Mouse (Mus musculus): Measurements from ENCODE around the gene Hmgb2. TPM values are rescaled to one million over a fixed set of nuclear protein-coding genes. Genes with fewer than 3 reads are reported as not detected.
A peak's percentile ranks its signal among the peaks of the same experiment; 100 is the strongest.

Gene Hmgb2
- polyA plus RNA-seq, 1 experiment from 2014 or later = 404 TPM

DNA sequence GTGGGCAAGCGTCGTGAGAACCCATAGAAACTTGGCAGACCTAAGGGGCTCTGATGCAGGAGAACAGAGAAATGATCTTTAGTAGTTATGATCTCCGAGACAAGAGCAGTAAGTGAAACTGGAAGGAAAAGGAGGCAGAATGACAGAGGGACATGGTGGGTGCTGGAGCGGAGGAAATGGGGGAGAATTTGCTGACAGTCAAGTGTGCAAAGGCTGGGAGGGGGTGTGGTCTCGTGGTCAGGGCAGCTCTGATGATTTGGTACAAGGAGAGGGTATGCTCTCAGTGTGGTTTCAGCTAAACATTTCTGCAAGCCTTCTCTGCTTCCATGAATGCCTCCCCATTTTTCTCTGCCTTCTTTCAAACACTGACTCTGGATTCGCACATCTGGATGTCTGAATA is 24.5 kb downstream of the Hmgb2 start:
- Histone ChIP-seq H3K9me3 (replicated peaks) (no peaks in the 10 kb centered on the region), H3K27me3 (no peaks in the 10 kb centered on the region), H3K36me3 (peaks cover 16% of the 10 kb centered on the region; the same call in 1 of the 2 replicates), H3K4me1 (replicated peaks) (no peaks in the 10 kb centered on the region), H3K4me3 (replicated peaks) (no peak overlapping the region), H3K9ac (no peak overlapping the region), H3K4me2 (no peak overlapping the region), H3K27ac (no peak overlapping the region)
- no peak for ATAC-seq (ENCODE audit: low read depth)
- 73% methylated on average over 6 of the region's 6 CpGs for WGBS (ENCODE audit: insufficient replicate concordance)
- DNase-seq = no peak

DNA sequence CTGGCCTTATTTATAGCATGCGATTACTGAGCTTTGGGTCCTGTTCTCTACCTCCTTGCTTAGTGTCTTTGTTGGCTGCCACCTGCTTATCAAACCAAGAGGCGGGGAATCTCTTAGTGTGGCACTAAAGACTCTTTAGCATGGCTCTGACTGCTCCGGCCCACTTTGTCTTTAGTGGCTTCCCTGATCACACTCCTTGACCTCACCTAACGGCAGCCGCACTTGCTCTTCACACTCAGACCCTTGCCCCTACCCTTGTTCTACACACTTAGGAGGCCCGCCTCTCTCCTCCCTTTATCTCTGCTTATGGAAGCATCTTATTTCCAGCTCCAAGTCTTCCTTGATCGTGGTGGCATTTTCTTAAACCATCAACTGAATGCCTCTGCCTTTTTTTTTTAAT is 26.9 kb downstream of the Hmgb2 start:
- Histone ChIP-seq H3K27ac (no peak overlapping the region), H3K4me1 (replicated peaks) (no peaks in the 10 kb centered on the region), H3K9me3 (replicated peaks) (no peaks in the 10 kb centered on the region), H3K36me3 (peaks cover 16% of the 10 kb centered on the region; the same call in 1 of the 2 replicates), H3K27me3 (no peaks in the 10 kb centered on the region), H3K4me3 (replicated peaks) (no peak overlapping the region), H3K4me2 (no peak overlapping the region), H3K9ac (no peak overlapping the region)
- DNase-seq (no peak), ATAC-seq (ENCODE audit: low read depth) (no peak)
- WGBS (ENCODE audit: insufficient replicate concordance) = 77% methylated on average over 7 of the region's 7 CpGs

DNA sequence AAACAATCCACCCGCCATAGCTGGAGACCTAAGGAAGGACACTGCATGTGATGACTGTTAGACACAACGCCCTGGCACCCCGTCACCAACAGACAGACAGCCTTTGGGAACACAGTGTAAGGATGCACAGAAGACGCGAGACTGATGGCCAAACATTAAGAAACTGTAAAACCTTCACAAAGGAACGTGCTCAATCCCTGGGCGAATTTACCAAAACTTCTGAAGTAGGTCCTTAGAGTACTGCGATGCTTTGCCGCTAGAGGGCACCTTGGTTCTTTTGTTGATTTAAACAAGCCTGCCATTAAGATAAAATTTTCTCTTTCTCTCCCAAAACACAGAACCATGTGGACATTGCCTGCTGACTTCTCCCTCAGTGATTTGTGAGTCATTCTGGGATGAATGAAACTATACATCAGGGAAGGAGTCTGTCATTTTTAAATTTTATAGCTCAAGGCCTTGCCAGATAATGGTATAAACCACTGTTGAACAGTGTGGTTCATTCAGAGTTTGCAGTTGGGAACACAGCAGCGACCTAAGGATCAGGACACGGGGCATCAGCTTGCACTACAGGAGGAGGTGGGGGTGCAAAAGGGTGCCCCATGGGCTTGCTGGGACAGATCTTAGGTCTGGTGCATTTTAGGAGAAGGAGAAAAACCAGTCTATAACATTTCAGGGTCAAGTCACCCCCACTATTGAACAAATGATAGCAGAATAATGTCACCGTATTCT is 28.6 kb downstream of the Hmgb2 start:
- Histone ChIP-seq H3K4me2 (no peak overlapping the region), H3K9me3 (replicated peaks) (no peaks in the 10 kb centered on the region), H3K4me1 (replicated peaks) (no peaks in the 10 kb centered on the region), H3K27me3 (no peaks in the 10 kb centered on the region), H3K36me3 (peaks cover 9% of the 10 kb centered on the region; the same call in 1 of the 2 replicates), H3K4me3 (replicated peaks) (no peak overlapping the region), H3K9ac (no peak overlapping the region), H3K27ac (no peak overlapping the region)
- 48% methylated on average over 12 of the region's 12 CpGs for WGBS (ENCODE audit: insufficient replicate concordance)
- DNase-seq (peak; percentile 17), ATAC-seq (ENCODE audit: low read depth) (no peak)

DNA sequence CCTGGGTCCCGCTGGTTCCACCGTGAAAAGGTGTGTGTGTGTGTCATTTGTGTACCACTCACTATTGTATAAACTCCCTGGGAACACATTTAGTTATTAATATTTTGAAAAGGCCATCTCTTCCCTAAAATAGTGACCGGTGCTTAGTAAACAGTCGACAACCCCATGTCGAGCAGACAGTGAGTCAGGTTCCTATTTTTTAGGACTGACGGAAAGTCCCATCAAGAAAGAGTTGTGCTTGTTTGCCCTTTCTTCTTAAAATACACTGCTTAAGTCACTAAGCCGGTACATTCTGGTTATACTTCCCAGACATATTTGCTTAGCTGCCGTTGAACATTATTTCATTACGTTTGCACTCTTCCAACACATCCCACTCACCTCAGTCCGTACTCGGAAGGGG is 29.2 kb downstream of the Hmgb2 start:
- no peak for DNase-seq
- H3K4me2 ChIP-seq = no peak overlapping the region
- WGBS (ENCODE audit: insufficient replicate concordance) = 82% methylated on average over 11 of the region's 11 CpGs

DNA sequence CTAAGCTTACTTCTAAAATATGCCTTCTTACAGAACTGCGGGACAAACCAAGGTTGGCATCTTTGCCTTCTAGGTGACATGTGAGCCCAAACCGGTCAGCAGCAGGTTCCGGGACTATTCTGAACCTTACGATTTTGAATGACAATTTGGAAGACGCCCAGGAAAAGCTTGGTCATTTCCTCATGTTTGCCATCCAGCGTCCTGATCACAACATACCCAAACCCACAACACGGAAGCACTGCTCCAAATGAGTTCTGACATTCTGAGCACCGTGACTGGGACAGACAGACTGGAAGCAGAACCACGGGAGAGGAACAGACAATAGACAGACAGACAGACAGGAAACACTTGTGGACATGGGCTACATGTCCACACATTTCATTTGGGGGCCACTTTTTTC is 29.7 kb downstream of the Hmgb2 start:
- DNase-seq (no peak), ATAC-seq (ENCODE audit: low read depth) (no peak)
- Histone ChIP-seq H3K27ac (no peak overlapping the region), H3K36me3 (peaks cover under 1% of the 10 kb centered on the region; the same call in 1 of the 2 replicates), H3K9ac (no peak overlapping the region), H3K9me3 (replicated peaks) (no peaks in the 10 kb centered on the region), H3K4me2 (no peak overlapping the region), H3K4me3 (replicated peaks) (no peak overlapping the region), H3K27me3 (no peaks in the 10 kb centered on the region), H3K4me1 (replicated peaks) (no peaks in the 10 kb centered on the region)
- 59% methylated on average over 9 of the region's 9 CpGs for WGBS (ENCODE audit: insufficient replicate concordance)

More for the DNA sequence above, 29.2 kb downstream of the Hmgb2 start:
- H3K36me3 ChIP-seq = peaks cover 5% of the 10 kb centered on the region; the same call in 1 of the 2 replicates
- H3K27me3 ChIP-seq = no peaks in the 10 kb centered on the region
- H3K4me1 ChIP-seq (replicated peaks) = no peaks in the 10 kb centered on the region
- H3K27ac ChIP-seq = no peak overlapping the region
- H3K9ac ChIP-seq = no peak overlapping the region
- no peak overlapping the region for H3K4me3 ChIP-seq (replicated peaks)
- H3K9me3 ChIP-seq (replicated peaks) = no peaks in the 10 kb centered on the region
- ATAC-seq (ENCODE audit: low read depth) = no peak

DNA sequence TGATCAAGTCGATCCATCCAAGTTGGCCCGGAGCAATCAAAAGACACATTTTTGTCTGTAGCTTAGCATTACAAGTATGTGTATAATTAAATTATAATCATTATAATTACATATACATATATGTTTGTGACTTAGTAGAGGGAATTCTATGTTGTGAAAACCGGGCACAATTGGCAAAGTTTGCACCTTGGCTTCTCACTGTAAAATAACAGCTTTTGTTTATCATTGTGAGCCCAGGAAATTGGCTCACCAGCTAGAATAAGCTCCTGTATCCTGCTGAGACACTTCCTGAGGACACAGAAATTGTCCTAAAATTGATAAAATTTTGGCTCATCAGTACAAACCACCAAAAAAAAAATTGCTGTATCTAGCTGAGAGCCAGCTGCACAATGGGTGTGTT is 34.7 kb downstream of the Hmgb2 start:
- ATAC-seq (ENCODE audit: low read depth) (no peak), DNase-seq (no peak)
- Histone ChIP-seq H3K9ac (no peak overlapping the region), H3K4me2 (no peak overlapping the region), H3K27ac (no peak overlapping the region), H3K4me1 (replicated peaks) (no peaks in the 10 kb centered on the region), H3K9me3 (replicated peaks) (no peaks in the 10 kb centered on the region), H3K36me3 (no peaks in the 10 kb centered on the region), H3K27me3 (no peaks in the 10 kb centered on the region), H3K4me3 (replicated peaks) (no peak overlapping the region)
- WGBS (ENCODE audit: insufficient replicate concordance) = 82% methylated on average over 3 of the region's 3 CpGs

DNA sequence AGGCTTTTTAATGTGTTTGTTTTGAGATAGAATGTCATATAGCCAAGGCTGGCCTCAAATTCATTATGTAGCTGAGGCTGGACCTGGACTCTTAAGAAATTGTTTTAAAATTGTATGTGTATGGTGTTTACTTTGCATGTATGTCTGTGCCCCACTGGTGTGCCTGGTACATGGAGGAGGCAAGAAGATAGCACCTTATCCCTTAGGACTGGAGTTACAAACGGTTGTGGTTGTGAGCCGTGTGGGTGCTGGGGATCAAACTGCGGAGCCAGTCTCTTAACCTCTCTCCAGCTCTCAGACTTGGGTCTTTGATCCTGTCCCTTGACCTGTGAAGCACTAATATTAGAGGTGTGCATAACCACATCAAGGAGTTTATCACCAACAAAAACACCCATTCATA is 35.1 kb downstream of the Hmgb2 start:
- Histone ChIP-seq H3K36me3 (no peaks in the 10 kb centered on the region), H3K27ac (no peak overlapping the region), H3K4me1 (replicated peaks) (no peaks in the 10 kb centered on the region), H3K4me2 (no peak overlapping the region), H3K27me3 (no peaks in the 10 kb centered on the region), H3K9me3 (replicated peaks) (no peaks in the 10 kb centered on the region), H3K4me3 (replicated peaks) (no peak overlapping the region), H3K9ac (no peak overlapping the region)
- 73% methylated on average over 3 of the region's 3 CpGs for WGBS (ENCODE audit: insufficient replicate concordance)
- no peak for DNase-seq
- ATAC-seq (ENCODE audit: low read depth) = no peak

DNA sequence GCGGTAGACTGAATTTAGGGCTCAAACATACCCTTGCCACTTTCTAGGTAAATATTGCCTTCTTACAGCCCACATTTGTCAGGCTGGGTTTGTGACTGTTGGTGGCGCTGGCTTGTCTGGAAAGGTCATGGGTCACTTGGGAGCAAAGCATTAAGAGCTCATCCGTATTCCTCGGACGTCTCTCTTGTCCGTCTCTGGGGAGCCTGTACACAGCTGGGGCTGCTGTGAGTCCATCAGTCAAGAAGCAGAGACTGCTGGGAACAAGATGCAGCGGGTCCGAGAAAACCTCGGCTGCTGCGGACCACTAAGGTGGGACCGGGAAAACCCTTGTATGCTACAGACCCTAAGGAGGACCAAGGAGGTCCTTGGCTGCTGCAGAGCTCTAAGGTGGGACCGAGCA is 35.9 kb downstream of the Hmgb2 start:
- Histone ChIP-seq H3K4me1 (replicated peaks) (no peaks in the 10 kb centered on the region), H3K27ac (no peak overlapping the region), H3K4me2 (no peak overlapping the region), H3K27me3 (no peaks in the 10 kb centered on the region), H3K9me3 (replicated peaks) (no peaks in the 10 kb centered on the region), H3K36me3 (no peaks in the 10 kb centered on the region), H3K9ac (no peak overlapping the region), H3K4me3 (replicated peaks) (no peak overlapping the region)
- WGBS (ENCODE audit: insufficient replicate concordance) = 83% methylated on average over 12 of the region's 12 CpGs
- ATAC-seq (ENCODE audit: low read depth) (no peak), DNase-seq (no peak)

DNA sequence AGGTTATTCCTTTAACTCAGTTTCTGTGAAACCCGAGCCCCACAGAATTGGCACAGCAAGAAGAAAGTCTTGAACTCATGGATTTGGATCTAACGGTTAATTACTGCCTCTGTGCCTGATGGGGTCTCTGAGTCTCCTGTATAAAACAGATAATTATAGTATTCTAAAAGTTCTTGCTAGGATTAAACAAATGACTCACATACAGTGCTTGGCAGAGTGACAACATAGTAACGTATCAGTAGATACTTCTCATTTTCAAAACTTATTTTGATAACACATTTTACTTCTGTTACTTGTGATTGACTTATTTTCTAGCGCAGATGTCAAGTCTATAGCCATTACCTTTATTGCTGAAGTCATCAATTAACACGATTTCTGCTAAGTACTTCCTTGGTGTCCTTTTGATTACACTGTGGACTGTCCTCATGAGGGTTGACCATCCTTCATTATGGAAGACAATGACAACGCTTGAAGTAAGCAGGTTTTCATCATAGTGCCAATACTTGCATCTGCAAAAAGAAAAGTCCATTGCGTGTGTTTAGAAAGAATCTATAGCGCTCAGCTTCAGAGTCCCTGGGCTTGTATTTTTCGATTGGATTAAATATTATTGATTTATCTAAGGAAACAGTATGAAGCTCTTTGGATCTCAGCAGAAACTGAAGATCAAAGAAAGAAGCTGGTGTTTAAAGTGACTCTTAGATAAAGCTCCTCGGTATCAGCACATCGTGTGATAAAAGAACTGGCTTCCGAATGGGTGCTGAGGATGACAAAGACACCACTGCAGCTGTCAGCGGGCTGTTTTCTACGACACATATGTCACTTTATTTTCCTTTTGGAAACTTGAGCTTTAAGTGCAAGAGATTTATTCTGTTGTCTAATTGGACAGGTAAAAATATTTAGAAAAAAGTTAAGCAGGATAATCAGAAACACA is 40.7 kb downstream of the Hmgb2 start:
- Histone ChIP-seq H3K9ac (no peak overlapping the region), H3K27ac (no peak overlapping the region), H3K27me3 (no peaks in the 10 kb centered on the region), H3K4me1 (replicated peaks) (no peaks in the 10 kb centered on the region), H3K4me2 (no peak overlapping the region), H3K4me3 (replicated peaks) (no peak overlapping the region), H3K36me3 (no peaks in the 10 kb centered on the region), H3K9me3 (replicated peaks) (no peaks in the 10 kb centered on the region)
- DNase-seq = no peak
- no peak for ATAC-seq (ENCODE audit: low read depth)
- 77% methylated on average over 14 of the region's 14 CpGs for WGBS (ENCODE audit: insufficient replicate concordance)

DNA sequence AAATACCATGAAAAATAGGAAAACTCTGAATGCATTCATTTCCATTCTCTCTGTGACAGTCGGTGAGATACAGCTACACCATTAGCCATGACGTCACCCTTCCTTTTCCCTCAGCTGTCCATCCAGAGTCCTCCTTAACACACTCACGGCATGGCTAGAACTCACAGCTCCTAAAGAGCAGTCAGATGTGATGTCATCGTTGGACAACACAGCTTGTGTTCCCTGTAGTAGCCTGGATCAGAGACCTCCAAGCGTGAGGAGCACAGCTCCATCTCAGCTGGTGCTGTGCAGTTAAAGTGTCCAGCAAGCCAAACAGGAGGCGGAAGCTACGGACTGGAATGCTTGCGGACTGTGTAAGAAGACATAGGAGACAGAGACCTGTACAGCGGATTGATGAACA is 49.2 kb downstream of the Hmgb2 start:
- no peaks in the 10 kb centered on the region for H3K9me3 ChIP-seq (replicated peaks)
- no peaks in the 10 kb centered on the region for H3K27me3 ChIP-seq
- no peak overlapping the region for H3K4me2 ChIP-seq
- DNase-seq = no peak
- WGBS (ENCODE audit: insufficient replicate concordance) = 76% methylated on average over 9 of the region's 9 CpGs
- H3K4me1 ChIP-seq (replicated peaks) = no peaks in the 10 kb centered on the region
- no peaks in the 10 kb centered on the region for H3K36me3 ChIP-seq
- no peak for ATAC-seq (ENCODE audit: low read depth)
- no peak overlapping the region for H3K9ac ChIP-seq
- no peak overlapping the region for H3K27ac ChIP-seq
- no peak overlapping the region for H3K4me3 ChIP-seq (replicated peaks)

DNA sequence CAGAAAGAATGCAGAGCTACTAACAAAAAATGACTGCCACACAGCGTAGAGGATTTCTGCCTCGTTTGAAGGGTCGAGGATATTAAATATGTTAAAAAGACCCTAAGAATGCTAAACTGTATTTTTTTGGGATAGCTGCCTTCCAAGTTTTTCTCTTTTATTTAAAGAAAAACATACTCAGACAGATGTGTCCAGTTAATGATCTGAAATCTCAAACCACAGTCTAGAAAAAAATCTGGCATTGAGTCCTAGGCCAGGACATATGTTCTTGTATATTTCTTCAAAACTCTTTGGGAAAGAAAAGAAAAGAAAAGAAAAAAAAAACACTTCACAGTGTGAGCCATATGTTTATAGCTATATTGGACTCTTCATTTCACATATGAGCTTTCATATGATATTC is 51.0 kb downstream of the Hmgb2 start:
- no peak for ATAC-seq (ENCODE audit: low read depth)
- Histone ChIP-seq H3K9me3 (replicated peaks) (no peaks in the 10 kb centered on the region), H3K36me3 (no peaks in the 10 kb centered on the region), H3K4me2 (no peak overlapping the region), H3K27ac (no peak overlapping the region), H3K27me3 (no peaks in the 10 kb centered on the region), H3K4me1 (replicated peaks) (no peaks in the 10 kb centered on the region), H3K9ac (no peak overlapping the region), H3K4me3 (replicated peaks) (no peak overlapping the region)
- WGBS (ENCODE audit: insufficient replicate concordance) = 78% methylated on average over 3 of the region's 3 CpGs
- no peak for DNase-seq
